Mouse (Mus musculus): ENCODE measurements around the gene Catsper2.

Gene Catsper2

DNA sequence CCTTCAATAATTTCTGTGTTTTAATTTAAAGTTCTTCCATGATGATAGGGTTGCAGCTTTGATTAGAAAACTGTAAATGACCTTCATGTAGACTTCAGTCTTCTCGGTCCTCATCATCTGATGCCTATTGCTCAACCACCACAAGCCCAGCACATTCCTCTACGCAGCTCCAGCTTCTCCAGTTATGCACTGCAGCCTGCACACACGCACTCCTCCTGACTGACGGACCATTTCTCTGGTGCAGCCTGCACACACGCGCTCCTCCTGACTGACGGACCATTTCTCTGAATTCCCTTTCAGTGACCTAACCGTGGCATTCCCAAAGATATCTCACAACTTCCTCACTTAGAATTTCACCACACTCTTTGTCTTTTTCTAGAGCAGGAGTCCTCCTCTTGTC, 60.4 kb downstream of the Catsper2 start:
- no peak for DNase-seq

Data from right cerebral cortex, postnatal 4 days (tissue).